Mouse (Mus musculus): Measurements from ENCODE around the gene Treh. TPM values are rescaled to one million over a fixed set of nuclear protein-coding genes. Genes with fewer than 3 reads are reported as not detected.

The Treh gene
- polyA plus RNA-seq, 1 experiment = 0.15 TPM

DNA sequence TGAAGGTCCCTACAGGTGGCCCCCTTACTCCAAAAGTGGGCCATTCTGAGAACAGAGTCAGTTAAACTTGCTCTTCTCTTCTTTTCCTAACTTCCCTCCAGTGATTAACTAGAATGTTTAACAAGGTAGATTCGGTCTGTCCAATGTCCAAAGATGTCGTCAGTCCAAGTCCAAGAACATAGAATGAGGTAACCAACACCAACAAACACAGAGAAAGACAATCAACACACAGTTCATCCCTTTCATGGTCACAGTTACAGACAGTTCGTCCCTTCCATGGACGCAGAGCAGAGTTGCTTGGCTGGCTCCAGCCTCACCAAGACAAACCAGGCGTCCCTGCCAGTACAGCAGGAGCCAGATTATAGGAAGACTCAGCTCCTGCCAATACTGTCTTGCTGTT, 1.6 kb upstream of the Treh start:
- DNase-seq = no peak
- no peak for TF ChIP-seq POLR2A (IDR thresholded peaks at IDR 0.05; ENCODE audit: control insufficient read depth, extremely low read depth, insufficient read depth, low read length, poor library complexity)
- TF ChIP-seq CTCF (IDR thresholded peaks at IDR 0.05; ENCODE audit: borderline replicate concordance, control insufficient read depth, extremely low read depth, insufficient read depth, low read length, poor library complexity) = no peak
- H3K36me3 ChIP-seq (ENCODE audit: control insufficient read depth, insufficient read depth, low read length) = no peaks in the 10 kb centered on the region
- no peaks in the 10 kb centered on the region for H3K4me1 ChIP-seq (replicated peaks; ENCODE audit: control insufficient read depth, insufficient read depth, low read length)
- no peak overlapping the region for H3K27ac ChIP-seq (ENCODE audit: control insufficient read depth, insufficient read depth, low read length)
- WGBS = 96% methylated on average over 5 of the region's 5 CpGs
- H3K27me3 ChIP-seq (ENCODE audit: control insufficient read depth, insufficient read depth, low read length) = no peaks in the 10 kb centered on the region
- no peak overlapping the region for H3K4me3 ChIP-seq (ENCODE audit: control insufficient read depth, insufficient read depth, low read length)

- Histone ChIP-seq H3K27ac (ENCODE audit: control insufficient read depth, insufficient read depth, low read length) (no peak overlapping the region), H3K36me3 (ENCODE audit: control insufficient read depth, insufficient read depth, low read length) (no peaks in the 10 kb centered on the region), H3K4me1 (replicated peaks; ENCODE audit: control insufficient read depth, insufficient read depth, low read length) (no peaks in the 10 kb centered on the region), H3K4me3 (ENCODE audit: control insufficient read depth, insufficient read depth, low read length) (no peak overlapping the region), H3K27me3 (ENCODE audit: control insufficient read depth, insufficient read depth, low read length) (no peaks in the 10 kb centered on the region)
- 83% methylated on average over 2 of the region's 2 CpGs for WGBS
- DNase-seq = no peak
- TF ChIP-seq CTCF (IDR thresholded peaks at IDR 0.05; ENCODE audit: borderline replicate concordance, control insufficient read depth, extremely low read depth, insufficient read depth, low read length, poor library complexity) = no peak
- TF ChIP-seq POLR2A (IDR thresholded peaks at IDR 0.05; ENCODE audit: control insufficient read depth, extremely low read depth, insufficient read depth, low read length, poor library complexity) = no peak
These were observed 655 bp upstream of the Treh start for GRCm38 (mm10) chr9:44672291-44672865.

GRCm38 (mm10) chr9:44678288-44678871, 5.3 kb downstream of the Treh start:
- no peak overlapping the region for H3K27ac ChIP-seq (ENCODE audit: control insufficient read depth, insufficient read depth, low read length)
- no peaks in the 10 kb centered on the region for H3K4me1 ChIP-seq (replicated peaks; ENCODE audit: control insufficient read depth, insufficient read depth, low read length)
- H3K4me3 ChIP-seq (ENCODE audit: control insufficient read depth, insufficient read depth, low read length) = no peak overlapping the region
- H3K36me3 ChIP-seq (ENCODE audit: control insufficient read depth, insufficient read depth, low read length) = no peaks in the 10 kb centered on the region
- no peaks in the 10 kb centered on the region for H3K27me3 ChIP-seq (ENCODE audit: control insufficient read depth, insufficient read depth, low read length)
- no peak for DNase-seq
- TF ChIP-seq CTCF (IDR thresholded peaks at IDR 0.05; ENCODE audit: borderline replicate concordance, control insufficient read depth, extremely low read depth, insufficient read depth, low read length, poor library complexity) = no peak
- 92% methylated on average over 2 of the region's 2 CpGs for WGBS

- 83% methylated on average over 5 of the region's 5 CpGs for WGBS
- DNase-seq = no peak
- no peak overlapping the region for H3K4me3 ChIP-seq (ENCODE audit: control insufficient read depth, insufficient read depth, low read length)
- H3K4me1 ChIP-seq (replicated peaks; ENCODE audit: control insufficient read depth, insufficient read depth, low read length) = no peaks in the 10 kb centered on the region
- no peak overlapping the region for H3K27ac ChIP-seq (ENCODE audit: control insufficient read depth, insufficient read depth, low read length)
- TF ChIP-seq POLR2A (IDR thresholded peaks at IDR 0.05; ENCODE audit: control insufficient read depth, extremely low read depth, insufficient read depth, low read length, poor library complexity) (no peak), CTCF (IDR thresholded peaks at IDR 0.05; ENCODE audit: borderline replicate concordance, control insufficient read depth, extremely low read depth, insufficient read depth, low read length, poor library complexity) (no peak)
- H3K36me3 ChIP-seq (ENCODE audit: control insufficient read depth, insufficient read depth, low read length) = no peaks in the 10 kb centered on the region
- H3K27me3 ChIP-seq (ENCODE audit: control insufficient read depth, insufficient read depth, low read length) = no peaks in the 10 kb centered on the region
These were observed 6.5 kb downstream of the Treh start for GRCm38 (mm10) chr9:44679565-44679964.

GRCm38 (mm10) chr9:44683046-44683445, 10.0 kb downstream of the Treh start:
- no peak for TF ChIP-seq POLR2A (IDR thresholded peaks at IDR 0.05; ENCODE audit: control insufficient read depth, extremely low read depth, insufficient read depth, low read length, poor library complexity)
- TF ChIP-seq CTCF (IDR thresholded peaks at IDR 0.05; ENCODE audit: borderline replicate concordance, control insufficient read depth, extremely low read depth, insufficient read depth, low read length, poor library complexity) = no peak
- WGBS = 94% methylated on average over 8 of the region's 8 CpGs
- Histone ChIP-seq H3K27me3 (ENCODE audit: control insufficient read depth, insufficient read depth, low read length) (no peaks in the 10 kb centered on the region), H3K4me1 (replicated peaks; ENCODE audit: control insufficient read depth, insufficient read depth, low read length) (no peaks in the 10 kb centered on the region), H3K36me3 (ENCODE audit: control insufficient read depth, insufficient read depth, low read length) (no peaks in the 10 kb centered on the region), H3K27ac (ENCODE audit: control insufficient read depth, insufficient read depth, low read length) (no peak overlapping the region), H3K4me3 (ENCODE audit: control insufficient read depth, insufficient read depth, low read length) (no peak overlapping the region)
- DNase-seq = no peak

DNA sequence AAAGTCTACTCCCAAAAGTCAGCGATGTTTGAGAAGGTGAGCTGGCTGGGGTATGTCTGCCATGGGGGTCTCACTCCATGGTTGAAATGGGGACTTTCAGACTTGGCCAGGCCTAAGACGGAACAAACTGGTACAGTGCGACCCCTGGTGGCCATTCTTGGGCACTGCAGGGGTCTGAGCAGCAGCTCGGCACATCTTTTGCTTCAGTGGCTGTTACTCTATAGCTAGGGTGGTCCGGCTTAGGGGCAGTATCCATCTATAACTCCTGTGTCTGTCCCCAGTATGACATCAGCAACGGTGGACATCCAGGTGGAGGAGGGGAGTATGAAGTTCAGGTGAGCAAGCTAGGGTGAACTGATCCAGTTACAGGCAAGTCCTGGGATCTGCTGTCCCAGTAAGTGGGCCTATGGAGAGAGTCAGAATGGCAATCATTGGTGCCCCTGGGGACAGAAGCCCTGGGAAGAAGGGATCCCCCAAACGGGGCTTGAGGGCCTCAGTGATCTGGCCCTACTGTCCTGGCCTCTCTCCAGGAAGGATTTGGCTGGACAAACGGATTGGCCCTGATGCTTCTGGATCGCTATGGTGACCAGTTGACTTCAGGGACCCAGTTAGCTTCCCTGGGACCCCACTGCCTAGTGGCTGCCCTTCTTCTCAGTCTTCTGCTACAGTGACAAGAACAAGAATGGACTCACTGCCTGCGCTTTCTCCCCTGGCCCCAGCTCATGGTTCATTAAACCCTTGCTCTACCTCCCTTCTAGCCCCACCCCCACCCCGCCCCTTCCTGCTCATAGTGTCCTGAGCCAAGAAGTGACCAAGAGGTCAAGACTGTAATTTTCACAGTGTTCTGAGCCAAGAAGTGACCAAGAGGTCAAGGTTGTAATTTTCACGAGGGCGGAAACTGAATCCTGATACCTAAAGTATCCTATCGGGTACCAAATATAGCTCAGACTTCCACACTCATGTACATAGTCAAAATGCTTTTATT, 12.6 kb downstream of the Treh start:
- Histone ChIP-seq H3K27ac (ENCODE audit: control insufficient read depth, insufficient read depth, low read length) (no peak overlapping the region), H3K4me1 (replicated peaks; ENCODE audit: control insufficient read depth, insufficient read depth, low read length) (0 out of 2 replicates have a peak, but pooled peaks cover 4% of the 10 kb centered on the region), H3K36me3 (ENCODE audit: control insufficient read depth, insufficient read depth, low read length) (no peaks in the 10 kb centered on the region), H3K4me3 (ENCODE audit: control insufficient read depth, insufficient read depth, low read length) (no peak overlapping the region), H3K27me3 (ENCODE audit: control insufficient read depth, insufficient read depth, low read length) (no peaks in the 10 kb centered on the region)
- peak; percentile 76 for DNase-seq
- TF ChIP-seq POLR2A (IDR thresholded peaks at IDR 0.05; ENCODE audit: control insufficient read depth, extremely low read depth, insufficient read depth, low read length, poor library complexity) = no peak
- TF ChIP-seq CTCF (IDR thresholded peaks at IDR 0.05; ENCODE audit: borderline replicate concordance, control insufficient read depth, extremely low read depth, insufficient read depth, low read length, poor library complexity) = peak; percentile 97
- WGBS = 52% methylated on average over 14 of the region's 14 CpGs
